Mouse (Mus musculus) heart, adult 8-10 months (tissue): Measurements from ENCODE around the gene Caprin1. TPM values are rescaled to one million over a fixed set of nuclear protein-coding genes. Genes with fewer than 3 reads are reported as not detected.
A peak's percentile ranks its signal among the peaks of the same experiment; 100 is the strongest.

Experiments
- DNase-seq: peaks from one replicate; pipeline ENCODE4 v3.0.0; 2022; ENCODE audit warnings: low spot score
- microRNA-seq: library from miRNA; unstranded; fragments of <30 nt; microRNA quantifications from one replicate; pipeline ENCODE4 v1.2.0, GENCODE M21; 2022
- total RNA-seq, 4 experiments: library from RNA; stranded (reverse); gene quantifications; 2 replicates each; pipeline ENCODE4 v1.2.4; 2022

Gene Caprin1
- total RNA-seq, 4 experiments from 2014 or later, result 148 to 197 (median 176) TPM

DNA sequence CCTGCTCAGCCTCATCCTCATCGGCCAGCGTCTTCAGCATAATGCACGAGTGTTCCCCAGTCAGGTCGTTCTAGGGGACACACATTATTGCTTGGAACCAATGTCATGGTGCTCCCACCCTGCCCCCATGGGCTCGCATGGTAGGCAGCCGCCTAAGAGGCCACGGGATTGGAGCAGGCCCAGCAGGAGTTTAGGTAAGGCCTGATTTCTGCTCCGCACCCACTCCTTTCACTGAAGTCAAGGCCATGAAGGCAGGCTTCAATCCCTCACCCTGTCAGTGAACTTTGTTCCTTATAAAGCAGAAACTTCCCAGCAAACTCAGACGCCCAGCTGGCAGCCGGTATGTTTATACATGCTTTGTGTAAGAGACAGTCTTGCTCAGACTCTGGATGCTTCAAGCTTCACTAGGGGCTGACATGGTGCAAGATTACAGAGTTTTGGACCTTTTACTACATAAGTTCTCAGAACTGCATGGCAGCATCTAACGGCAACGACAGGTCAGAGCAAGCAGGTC, 69.4 kb downstream of the Caprin1 start:
- no peak for DNase-seq

DNA sequence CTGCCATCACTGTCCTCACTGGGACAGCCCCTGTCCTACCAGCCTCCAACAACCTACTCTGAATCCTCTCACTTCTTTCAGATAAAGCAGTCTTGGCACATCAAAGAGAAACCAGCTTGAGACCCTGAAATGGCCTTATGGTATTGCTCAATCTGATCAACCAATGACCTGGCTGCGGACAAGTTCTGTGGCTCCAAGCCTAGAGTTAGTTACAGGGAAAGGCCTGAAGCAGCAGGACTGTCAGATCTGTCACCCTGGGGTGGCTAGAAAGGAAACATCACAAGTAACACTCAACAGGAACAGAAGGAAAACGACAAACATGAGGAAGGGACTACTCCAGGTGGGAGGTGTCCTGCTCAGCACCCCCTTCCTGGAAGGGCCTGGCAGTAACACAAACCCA, 72.9 kb downstream of the Caprin1 start:
- DNase-seq, result no peak

DNA sequence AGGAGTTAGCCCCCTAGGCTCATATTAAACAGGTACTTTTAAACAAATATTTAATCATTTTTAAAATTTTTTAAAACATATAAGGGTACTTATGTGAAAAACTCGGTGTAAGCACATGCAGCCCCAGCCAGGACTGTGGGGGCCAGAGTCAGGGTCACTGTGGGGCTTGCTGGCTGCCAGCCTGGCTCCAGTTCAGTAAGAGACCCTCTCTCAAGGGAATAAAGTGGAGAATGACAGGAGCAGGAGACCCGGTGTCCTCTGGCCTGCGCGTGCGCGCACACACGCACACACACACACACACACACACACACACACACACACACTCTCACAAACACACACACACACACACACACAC, 78.2 kb downstream of the Caprin1 start:
- DNase-seq, result no peak

DNA sequence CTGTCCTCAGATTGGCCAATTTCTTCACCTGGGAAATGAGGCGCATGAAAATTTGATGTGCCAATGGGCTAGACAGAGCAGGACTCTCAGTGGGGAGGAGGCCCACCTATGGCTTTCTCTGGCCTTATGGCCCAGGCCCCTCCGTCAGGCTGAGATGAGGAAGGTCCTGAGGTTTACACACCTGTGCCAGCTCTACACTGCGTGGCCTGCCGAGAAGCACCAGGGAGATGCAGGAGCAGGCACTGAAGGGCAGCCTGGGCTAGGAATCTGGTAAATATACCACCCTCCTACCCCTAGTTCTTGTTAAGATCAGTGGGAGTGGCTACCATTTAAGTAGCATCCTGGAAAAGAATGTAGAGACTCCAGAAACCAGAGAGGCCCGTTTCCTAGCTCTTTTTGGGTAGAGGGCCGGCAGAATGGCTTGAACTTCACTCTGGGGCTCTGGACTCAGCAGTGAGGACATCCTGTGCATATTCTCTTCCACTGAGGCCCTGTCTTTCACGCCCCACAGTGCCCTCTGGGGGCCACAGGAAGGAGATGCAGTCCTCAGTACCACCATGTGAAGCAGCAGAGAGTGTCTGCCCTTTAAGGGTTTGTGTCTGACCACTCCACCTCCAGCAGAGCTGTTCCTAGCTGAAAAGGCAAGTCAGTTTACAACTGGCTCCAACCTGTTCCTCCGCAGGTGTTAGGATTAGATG, 78.7 kb downstream of the Caprin1 start:
- DNase-seq, result peak; percentile 63

DNA sequence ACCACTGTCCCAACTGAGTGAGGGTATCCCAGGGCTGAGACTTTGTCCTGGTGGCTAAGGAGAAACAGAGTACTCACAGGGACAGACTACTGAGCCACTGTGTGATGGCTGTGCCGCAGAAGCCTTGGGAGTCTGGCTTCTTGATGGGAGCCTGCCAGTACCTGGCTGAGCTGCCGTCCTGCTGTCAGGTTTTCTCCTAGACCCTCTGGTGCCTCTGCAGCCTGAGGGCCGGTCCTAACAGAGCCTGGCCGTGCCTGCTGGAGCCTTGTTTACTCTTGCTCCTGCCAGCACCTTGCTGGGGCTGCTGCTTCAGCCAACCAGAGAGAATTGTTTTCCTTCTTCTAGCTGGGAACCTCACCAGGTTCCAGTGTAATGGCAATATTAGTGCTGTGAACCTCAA, 83.0 kb downstream of the Caprin1 start:
- no peak for DNase-seq

DNA sequence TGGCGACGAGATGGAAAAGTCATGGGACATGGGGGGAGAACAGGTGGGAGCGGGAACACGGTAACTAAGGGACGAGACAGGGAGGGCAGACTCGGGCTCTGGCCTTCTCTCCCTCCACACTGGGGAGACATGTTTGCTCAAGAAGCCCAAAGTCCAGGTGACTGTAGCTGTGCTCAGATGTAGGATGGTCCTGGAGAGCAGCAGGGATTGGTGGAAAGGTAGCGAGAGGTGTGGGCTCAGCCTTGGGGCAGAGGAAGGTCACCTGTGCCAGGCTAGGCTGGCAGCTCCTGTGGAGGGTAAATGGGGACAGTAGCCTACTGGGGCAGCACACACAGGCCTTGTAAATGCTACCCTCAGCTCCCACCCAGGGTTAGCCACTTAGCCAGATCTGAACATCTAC, 83.6 kb downstream of the Caprin1 start:
- DNase-seq, result no peak

Small RNA genes within 50 kb of the gene (microRNA-seq; reads per million reads assigned to microRNA genes)
- gene Gm22757 (not detected), gene Gm22761 (not detected)

Other genes with a start within 250 kb of the Caprin1 start
- 10 to 100 TPM; 22.9 to 27.5 (median 24.8) TPM for gene Abtb2, start 231.3 kb downstream of the Caprin1 start, total RNA-seq
- gene Nat10, start 36.4 kb downstream of the Caprin1 start, total RNA-seq, result 10 to 100 TPM; 12.7 to 19.0 (median 16.5) TPM
- gene Lmo2, start 160.3 kb upstream of the Caprin1 start, total RNA-seq, result 10 to 100 TPM; 25.6 to 27.7 (median 26.0) TPM
- gene Fbxo3, start 230.1 kb upstream of the Caprin1 start, total RNA-seq, result 10 to 100 TPM; 51.5 to 57.2 (median 52.1) TPM
- gene 4931422A03Rik, start 230.7 kb upstream of the Caprin1 start, total RNA-seq, result not detected